Mouse (Mus musculus) forebrain, embryonic 10.5 days (tissue): ENCODE data around the gene Brd7. TPM values are rescaled to one million over a fixed set of nuclear protein-coding genes. Genes with fewer than 3 reads are reported as not detected.

ENCODE experiments used
- DNase-seq: peaks from one replicate; pipeline ENCODE4 v3.0.0-alpha.2; 2017; ENCODE audit warnings: low spot score; ENCODE audit errors: extremely low spot score
- H3K27ac ChIP-seq: fragments of 300-500 bp; sonication (generic); 2 replicates; pipeline ENCODE4 v1.5.1; 2016; ENCODE audit warnings: mild to moderate bottlenecking
- H3K27me3 ChIP-seq: fragments of 300-500 bp; sonication (generic); 2 replicates; pipeline ENCODE4 v1.6.1; 2016; ENCODE audit warnings: mild to moderate bottlenecking; ENCODE audit not compliant: poor library complexity, severe bottlenecking
- H3K36me3 ChIP-seq: fragments of 300-500 bp; sonication (generic); replicated peaks from 2 replicates; pipeline ENCODE4 v1.6.1; 2016; ENCODE audit warnings: mild to moderate bottlenecking, moderate library complexity
- H3K4me1 ChIP-seq: fragments of 300-500 bp; sonication (generic); 2 replicates; pipeline ENCODE4 v1.6.1; 2016
- H3K4me3 ChIP-seq: fragments of 300-500 bp; sonication (generic); 2 replicates; pipeline ENCODE4 v1.5.1; 2016; ENCODE audit warnings: mild to moderate bottlenecking, moderate library complexity
- H3K9me3 ChIP-seq: fragments of 300-500 bp; sonication (generic); 2 replicates; pipeline ENCODE4 v1.6.1; 2016; ENCODE audit warnings: mild to moderate bottlenecking, moderate library complexity
- WGBS: fragments of 180-500 bp; shearing (Covaris S2); methylation state at CpG from one replicate; pipeline ENCODE4 v1.1.7; 2016; 5-methylcytosine and 5-hydroxymethylcytosine counted together
- polyA plus RNA-seq: library from polyadenylated mRNA; unstranded; fragments of >200 nt; fragmentation: Nextera tagmentation; extraction: Ambion mirVana; gene quantifications from 2 replicates; pipeline ENCODE4 v1.2.1, GENCODE M21; 2016

Brd7 gene
- polyA plus RNA-seq, 1 experiment from 2014 or later = 78.7 TPM

DNA sequence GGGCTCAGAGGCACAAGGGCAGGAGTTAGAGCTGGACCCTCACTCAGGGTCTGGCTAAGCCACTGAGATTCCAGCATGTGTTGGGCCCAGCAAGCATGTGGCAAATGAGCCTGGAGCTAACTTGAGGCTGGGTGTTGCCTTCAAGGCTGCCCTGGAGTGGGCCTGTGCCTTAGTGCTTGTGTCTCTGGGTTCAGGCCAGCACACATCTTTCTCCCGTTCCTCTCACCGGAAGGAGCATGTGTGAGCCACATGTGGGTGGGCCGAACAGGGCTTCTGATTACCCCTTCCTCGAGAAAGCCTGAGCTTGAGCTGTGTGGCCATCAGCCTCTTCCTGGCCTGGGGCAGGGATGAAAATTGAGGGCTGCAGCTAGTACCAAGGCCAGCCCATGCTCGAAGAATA is 44.7 kb downstream of the Brd7 start:
- Histone ChIP-seq H3K9me3 (no peaks in the 10 kb centered on the region), H3K36me3 (no peaks in the 10 kb centered on the region), H3K4me1 (peaks cover 13% of the 10 kb centered on the region), H3K4me3 (no peak overlapping the region), H3K27me3 (no peaks in the 10 kb centered on the region), H3K27ac (no peak overlapping the region)
- DNase-seq = no peak
- WGBS = 82% methylated on average over 5 of the region's 5 CpGs

DNA sequence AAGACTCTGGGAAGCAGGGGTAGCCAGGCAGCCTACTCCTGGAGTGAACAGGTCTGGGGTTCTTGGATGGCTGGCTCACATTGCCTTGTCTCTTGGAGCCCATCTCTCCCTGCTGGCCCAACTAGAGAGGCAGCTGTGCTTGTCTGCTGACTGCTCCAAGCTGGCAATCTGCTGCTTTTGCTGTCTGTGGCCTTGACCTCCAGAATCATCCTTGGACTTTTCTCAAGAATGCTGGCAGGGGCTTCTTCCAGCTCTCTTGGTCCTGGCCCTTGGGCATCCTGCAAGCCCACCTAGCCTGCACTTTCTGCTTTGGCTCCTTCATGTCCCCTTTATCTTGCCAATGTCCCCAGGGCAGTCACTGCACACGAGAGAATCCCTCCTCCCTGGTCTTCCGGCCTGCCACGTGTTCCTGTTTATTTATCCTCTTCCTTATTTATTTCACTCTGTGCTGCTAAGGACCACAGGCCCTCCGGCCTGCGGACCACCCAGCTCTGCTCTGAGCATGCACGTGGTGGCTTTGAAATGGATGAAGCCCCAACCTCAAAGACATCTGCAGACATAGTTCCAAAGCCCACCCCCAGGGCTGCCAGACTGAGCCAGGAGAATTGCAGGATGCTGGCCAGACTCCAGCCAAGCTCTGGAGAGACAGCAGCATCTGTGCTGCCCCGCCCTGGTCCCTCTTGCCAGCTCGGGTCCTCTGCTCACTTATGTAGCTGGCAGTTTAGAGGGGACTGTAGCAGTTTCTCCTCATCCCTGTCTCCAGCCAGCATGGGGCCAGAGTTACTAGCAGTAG is 45.7 kb downstream of the Brd7 start:
- Histone ChIP-seq H3K27me3 (no peaks in the 10 kb centered on the region), H3K27ac (no peak overlapping the region), H3K36me3 (no peaks in the 10 kb centered on the region), H3K4me3 (no peak overlapping the region), H3K4me1 (peaks cover 13% of the 10 kb centered on the region), H3K9me3 (no peaks in the 10 kb centered on the region)
- WGBS = 75% methylated on average over 8 of the region's 8 CpGs
- DNase-seq = no peak

- Histone ChIP-seq H3K9me3 (no peaks in the 10 kb centered on the region), H3K27me3 (no peaks in the 10 kb centered on the region), H3K27ac (no peak overlapping the region), H3K4me1 (peaks cover 13% of the 10 kb centered on the region), H3K4me3 (no peak overlapping the region), H3K36me3 (no peaks in the 10 kb centered on the region)
- DNase-seq = no peak
- 97% methylated on average over 8 of the region's 8 CpGs for WGBS
Measured at GRCm38 (mm10) chr8:88315302-88315701, 46.7 kb downstream of the Brd7 start.

DNA sequence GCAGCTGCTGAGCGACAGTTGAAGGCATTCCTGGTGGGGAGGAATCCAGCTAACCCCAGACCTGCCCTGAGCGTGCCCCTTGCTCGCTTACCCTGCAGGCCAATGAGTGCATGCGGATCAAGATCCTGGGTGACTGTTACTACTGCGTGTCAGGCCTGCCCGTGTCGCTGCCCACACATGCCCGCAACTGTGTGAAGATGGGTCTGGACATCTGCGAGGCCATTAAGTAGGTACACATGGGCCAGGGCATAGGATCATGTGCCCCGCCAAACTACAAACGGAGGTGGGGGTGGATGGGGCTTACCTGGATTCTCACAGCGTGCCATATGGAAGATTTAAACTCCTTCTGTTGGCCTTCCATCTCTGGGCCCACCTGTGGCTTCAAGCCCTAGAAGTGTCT is 48.0 kb downstream of the Brd7 start:
- no peaks in the 10 kb centered on the region for H3K36me3 ChIP-seq
- H3K27me3 ChIP-seq = no peaks in the 10 kb centered on the region
- H3K9me3 ChIP-seq = no peaks in the 10 kb centered on the region
- H3K4me1 ChIP-seq = peaks cover 13% of the 10 kb centered on the region
- DNase-seq = no peak
- H3K4me3 ChIP-seq = no peak overlapping the region
- WGBS = 93% methylated on average over 12 of the region's 12 CpGs
- no peak overlapping the region for H3K27ac ChIP-seq

- peaks cover 13% of the 10 kb centered on the region for H3K4me1 ChIP-seq
- no peak overlapping the region for H3K4me3 ChIP-seq
- H3K9me3 ChIP-seq = no peaks in the 10 kb centered on the region
- H3K27ac ChIP-seq = no peak overlapping the region
- 84% methylated on average over 8 of the region's 8 CpGs for WGBS
- no peak for DNase-seq
- no peaks in the 10 kb centered on the region for H3K27me3 ChIP-seq
- H3K36me3 ChIP-seq = no peaks in the 10 kb centered on the region
Measured at GRCm38 (mm10) chr8:88312966-88313365, 49.0 kb downstream of the Brd7 start.

DNA sequence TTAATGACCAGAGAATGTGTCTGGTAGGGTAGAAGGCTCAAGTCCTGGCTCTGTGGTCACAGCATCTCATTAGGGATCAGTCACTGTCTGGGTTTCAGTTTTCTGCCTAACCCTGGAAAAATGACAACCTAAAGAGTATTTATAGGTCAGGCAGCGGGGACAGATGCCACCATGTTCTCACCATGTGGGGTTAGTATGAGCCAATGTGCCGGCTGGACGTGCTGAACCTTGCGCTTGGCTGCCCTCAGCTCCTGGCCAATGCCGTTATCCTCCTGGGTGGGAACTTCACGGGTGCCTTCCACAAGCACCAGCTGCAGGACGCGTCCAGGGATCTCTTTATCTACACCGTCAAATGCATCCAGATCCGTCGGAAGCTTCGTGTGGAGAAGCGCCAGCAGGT is 51.7 kb downstream of the Brd7 start:
- no peaks in the 10 kb centered on the region for H3K27me3 ChIP-seq
- no peaks in the 10 kb centered on the region for H3K36me3 ChIP-seq
- H3K9me3 ChIP-seq = no peaks in the 10 kb centered on the region
- 96% methylated on average over 13 of the region's 13 CpGs for WGBS
- H3K27ac ChIP-seq = no peak overlapping the region
- DNase-seq = no peak
- no peak overlapping the region for H3K4me3 ChIP-seq
- H3K4me1 ChIP-seq = no peaks in the 10 kb centered on the region

DNA sequence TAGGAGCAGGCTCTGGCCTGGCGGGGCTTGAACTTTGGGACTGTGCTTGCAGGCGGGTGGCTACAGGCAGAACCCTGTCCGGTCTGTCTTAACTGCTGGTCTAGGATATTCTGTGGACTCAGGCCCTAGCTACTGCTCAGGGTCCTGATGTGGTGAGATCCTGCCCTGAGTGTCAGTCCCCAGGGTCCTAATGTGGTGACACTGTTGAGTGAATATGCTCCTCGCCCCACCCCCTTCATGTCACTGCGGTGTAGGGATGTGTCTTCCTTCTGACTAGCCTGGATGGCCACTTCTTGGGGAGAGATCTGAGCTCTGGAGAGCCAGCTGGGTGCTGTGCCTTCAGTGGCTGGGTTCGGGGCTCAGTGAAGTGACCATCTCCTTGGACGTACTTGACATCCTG is 52.1 kb downstream of the Brd7 start:
- Histone ChIP-seq H3K9me3 (no peaks in the 10 kb centered on the region), H3K27ac (no peak overlapping the region), H3K4me1 (no peaks in the 10 kb centered on the region), H3K27me3 (no peaks in the 10 kb centered on the region), H3K36me3 (no peaks in the 10 kb centered on the region), H3K4me3 (no peak overlapping the region)
- whole genome bisulfite sequencing = 94% methylated on average over 7 of the region's 7 CpGs
- no peak for DNase-seq

- Histone ChIP-seq H3K36me3 (no peaks in the 10 kb centered on the region), H3K4me3 (no peak overlapping the region), H3K27ac (no peak overlapping the region), H3K9me3 (no peaks in the 10 kb centered on the region), H3K4me1 (no peaks in the 10 kb centered on the region), H3K27me3 (no peaks in the 10 kb centered on the region)
- 80% methylated on average over 10 of the region's 10 CpGs for whole genome bisulfite sequencing
- DNase-seq = no peak
Measured at GRCm38 (mm10) chr8:88309274-88309873, 52.6 kb downstream of the Brd7 start.

DNA sequence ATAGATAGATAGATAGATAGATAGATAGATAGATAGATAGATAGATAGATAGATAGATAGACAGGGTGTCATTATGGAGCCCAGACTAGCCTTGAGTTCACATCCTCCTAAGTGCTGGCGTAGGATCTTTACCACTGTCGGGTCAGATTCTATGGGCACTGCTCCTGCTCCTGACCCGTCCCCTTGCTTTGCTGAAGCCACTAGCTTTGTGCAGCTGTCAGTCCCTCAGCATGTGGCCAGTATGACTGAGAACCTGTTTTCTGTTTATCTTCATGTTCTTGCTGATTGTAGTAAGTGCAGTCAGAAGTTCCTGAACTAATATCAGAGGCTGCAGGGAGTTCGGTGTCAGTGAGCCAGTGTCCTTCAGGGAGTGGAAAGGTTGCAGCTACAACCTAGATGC is 54.3 kb downstream of the Brd7 start:
- Histone ChIP-seq H3K4me3 (no peak overlapping the region), H3K9me3 (no peaks in the 10 kb centered on the region), H3K36me3 (no peaks in the 10 kb centered on the region), H3K4me1 (0 out of 2 replicates have a peak, but pooled peaks cover under 1% of the 10 kb centered on the region), H3K27ac (no peak overlapping the region), H3K27me3 (no peaks in the 10 kb centered on the region)
- DNase-seq = no peak
- WGBS = 89% methylated on average over 4 of the region's 4 CpGs

DNA sequence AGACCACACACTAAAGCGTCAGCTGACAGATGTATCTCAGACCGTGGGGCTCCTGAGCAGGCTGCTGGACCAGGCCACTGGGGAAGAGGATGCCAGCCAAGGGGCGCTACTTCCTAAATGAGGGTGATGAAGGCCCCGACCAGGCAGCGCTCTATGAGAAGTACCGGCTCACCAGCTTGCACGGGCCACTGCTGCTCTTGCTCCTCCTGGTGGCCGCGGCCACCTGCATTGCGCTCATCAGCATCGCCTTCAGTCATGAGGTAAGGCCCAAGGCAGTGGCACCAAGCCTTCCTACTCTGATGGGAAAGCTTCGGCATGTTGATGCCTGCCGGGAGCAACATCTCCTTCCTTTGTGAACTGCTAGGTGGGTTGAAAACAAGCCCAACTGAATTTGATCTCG is 55.5 kb downstream of the Brd7 start:
- Histone ChIP-seq H3K9me3 (no peaks in the 10 kb centered on the region), H3K36me3 (no peaks in the 10 kb centered on the region), H3K27me3 (no peaks in the 10 kb centered on the region), H3K27ac (no peak overlapping the region), H3K4me1 (peaks cover 12% of the 10 kb centered on the region), H3K4me3 (no peak overlapping the region)
- DNase-seq = no peak
- WGBS = 80% methylated on average over 14 of the region's 14 CpGs

GRCm38 (mm10) chr8:88305814-88306213 is 56.2 kb downstream of the Brd7 start:
- Histone ChIP-seq H3K9me3 (no peaks in the 10 kb centered on the region), H3K27me3 (no peaks in the 10 kb centered on the region), H3K36me3 (no peaks in the 10 kb centered on the region), H3K4me1 (peaks cover 17% of the 10 kb centered on the region), H3K27ac (no peak overlapping the region), H3K4me3 (no peak overlapping the region)
- DNase-seq = no peak
- 90% methylated on average over 4 of the region's 4 CpGs for WGBS

- Histone ChIP-seq H3K36me3 (no peaks in the 10 kb centered on the region), H3K4me1 (peaks cover 28% of the 10 kb centered on the region), H3K27me3 (no peaks in the 10 kb centered on the region), H3K4me3 (peak overlapping the region; percentile 1; the same call in 1 of the 2 replicates), H3K9me3 (no peaks in the 10 kb centered on the region), H3K27ac (peak overlapping the region; percentile 48)
- no peak for DNase-seq
- 82% methylated on average over 15 of the region's 15 CpGs for WGBS
Measured at GRCm38 (mm10) chr8:88301589-88302437, 60.2 kb downstream of the Brd7 start.
